Mouse (Mus musculus): ENCODE results near the gene Gm20517.
A peak's percentile ranks its signal among the peaks of the same experiment; 100 is the strongest.
"Not testable (repeated sequence)": the region's sequence is repeated elsewhere in the genome, so short reads cannot be mapped to it uniquely, and the experiment has no call there.

Gm20517 gene

DNA sequence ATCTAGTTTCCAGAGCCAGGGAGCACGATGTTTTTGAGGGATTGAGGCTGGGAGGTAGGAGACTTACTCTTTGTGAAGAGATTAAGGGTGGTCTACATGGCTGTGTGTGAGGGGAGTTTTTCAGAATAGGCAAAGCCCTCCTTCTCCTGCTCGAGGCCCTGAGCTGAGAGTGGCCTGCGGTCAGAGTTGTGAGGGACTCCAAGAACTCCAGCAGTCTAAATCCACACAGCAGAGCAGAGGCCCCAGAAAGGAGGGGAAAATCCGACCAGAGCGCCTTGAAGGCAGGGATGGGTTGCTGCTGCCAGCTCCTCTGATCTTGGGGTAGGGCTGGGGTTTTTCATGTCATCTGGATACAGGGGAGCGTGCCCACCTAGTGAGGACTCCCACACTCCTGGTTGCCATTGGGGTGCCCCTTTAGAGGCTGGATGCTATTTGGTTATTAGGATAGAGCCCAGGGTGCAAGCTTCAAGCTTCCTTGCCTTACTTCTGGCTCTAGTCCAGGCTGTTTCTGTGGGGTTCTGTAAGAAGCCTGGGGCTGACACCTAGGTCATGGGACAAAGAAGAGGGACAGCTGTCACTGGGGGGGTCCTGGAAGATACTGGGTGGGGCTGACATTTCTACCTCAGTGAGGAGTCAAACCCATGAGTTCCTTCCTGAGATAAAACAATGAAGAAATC is 15.1 kb upstream of the Gm20517 start:
- peak in 1 of 2 experiments; percentile 19 for DNase-seq (ENCODE audit: low spot score in 2 of 2)

DNA sequence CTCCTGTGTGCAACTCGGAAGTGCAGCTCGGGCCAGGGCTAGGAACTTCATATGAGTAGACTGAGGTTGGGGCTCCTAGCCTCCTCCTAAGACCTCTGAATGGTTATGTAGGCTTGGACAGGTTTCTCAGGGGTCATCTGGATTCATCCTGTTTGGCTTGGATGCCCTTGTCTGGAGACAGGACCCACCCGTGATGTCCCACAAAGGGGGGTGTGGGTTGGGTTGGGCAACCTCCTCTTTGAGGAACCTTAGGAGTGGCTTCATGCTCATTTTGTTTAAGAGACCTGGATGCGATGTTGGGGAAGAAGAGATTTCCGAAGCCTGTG is 14.6 kb upstream of the Gm20517 start:
- DNase-seq (ENCODE audit: low spot score in 2 of 2), result no peak

DNA sequence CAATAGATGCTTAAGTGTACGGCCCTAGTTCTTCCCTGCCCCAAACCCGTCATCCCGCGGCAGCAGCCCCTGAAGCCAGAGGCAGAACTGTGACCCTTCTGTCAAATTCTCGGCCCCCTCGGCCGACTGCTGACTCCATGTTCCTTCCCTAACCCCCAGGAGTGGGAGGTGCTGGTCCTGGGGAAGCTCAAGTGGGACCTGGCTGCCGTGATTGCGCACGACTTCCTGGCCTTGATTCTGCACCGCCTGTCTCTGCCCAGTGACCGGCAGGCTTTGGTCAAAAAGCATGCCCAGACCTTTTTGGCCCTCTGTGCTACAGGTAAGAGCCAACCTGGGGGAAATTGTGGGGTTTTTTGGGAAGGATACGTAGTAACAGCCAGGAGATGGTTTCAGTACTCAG is 14.1 kb upstream of the Gm20517 start:
- DNase-seq (ENCODE audit: low spot score in 2 of 2), result no peak

DNA sequence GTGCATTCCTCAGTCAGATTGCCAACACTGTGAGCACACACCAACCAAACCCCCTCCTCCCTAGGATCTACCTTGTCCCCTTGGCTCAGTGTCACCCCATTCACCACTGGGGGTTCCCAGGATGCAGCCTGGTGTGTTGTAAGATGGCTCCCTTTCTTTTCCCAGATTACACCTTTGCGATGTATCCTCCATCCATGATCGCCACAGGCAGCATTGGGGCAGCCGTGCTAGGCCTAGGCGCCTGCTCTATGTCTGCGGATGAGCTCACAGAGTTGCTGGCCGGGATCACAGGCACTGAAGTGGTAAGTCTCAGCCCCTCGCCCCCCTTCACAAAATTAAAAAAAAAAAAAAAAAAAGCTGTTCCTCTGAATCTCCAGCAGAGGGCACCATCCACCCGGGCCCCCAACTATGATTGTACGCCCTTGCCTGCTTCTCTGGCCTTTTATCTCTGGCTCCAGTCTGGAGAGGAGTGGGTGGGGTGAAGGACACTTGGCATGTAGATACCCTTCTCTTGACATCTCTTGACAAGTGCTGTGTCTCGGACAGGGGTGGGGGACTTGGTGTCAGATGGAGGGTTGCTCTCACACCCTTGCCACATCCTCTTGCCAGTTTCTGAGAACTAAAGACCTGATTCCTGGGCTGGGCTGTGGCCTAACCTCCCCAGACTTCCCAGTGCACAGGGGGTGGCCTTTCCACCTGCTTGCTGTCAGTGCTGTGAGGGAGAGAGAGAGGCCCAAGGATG is 13.4 kb upstream of the Gm20517 start:
- peak in 1 of 2 experiments; percentile 36 for DNase-seq (ENCODE audit: low spot score in 2 of 2)

DNA sequence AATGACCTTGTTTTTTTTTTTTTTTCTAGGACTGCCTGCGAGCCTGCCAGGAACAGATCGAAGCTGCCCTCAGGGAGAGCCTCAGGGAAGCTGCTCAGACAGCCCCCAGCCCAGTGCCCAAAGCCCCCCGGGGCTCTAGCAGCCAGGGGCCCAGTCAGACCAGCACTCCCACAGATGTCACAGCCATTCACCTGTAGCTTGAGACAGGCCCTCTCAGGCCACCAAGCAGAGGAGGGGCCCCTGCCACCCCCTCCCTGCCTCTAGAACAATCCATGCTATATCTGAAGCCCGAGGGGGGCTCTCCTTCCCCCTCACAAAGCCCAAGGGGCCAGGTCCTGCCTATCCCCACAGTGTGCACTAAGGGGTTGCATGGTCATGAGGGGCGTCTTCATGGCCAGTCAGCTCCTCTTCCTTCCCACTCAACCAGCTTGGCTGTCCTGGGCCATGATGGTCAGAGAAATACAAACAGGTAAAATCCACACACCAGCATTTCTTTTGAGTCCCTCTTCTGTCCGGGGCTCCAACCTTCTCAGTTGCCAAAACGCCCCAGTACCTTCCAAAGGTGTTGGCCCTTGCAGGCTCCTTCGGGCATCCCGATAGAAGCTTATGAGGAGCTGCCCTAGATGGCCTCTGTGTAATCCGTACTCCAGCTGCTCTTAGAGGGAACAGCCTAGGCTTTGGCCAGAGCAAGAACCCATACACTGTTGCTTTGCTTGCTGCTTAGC is 12.6 kb upstream of the Gm20517 start:
- DNase-seq (ENCODE audit: low spot score in 2 of 2), result not testable (repeated sequence)

DNA sequence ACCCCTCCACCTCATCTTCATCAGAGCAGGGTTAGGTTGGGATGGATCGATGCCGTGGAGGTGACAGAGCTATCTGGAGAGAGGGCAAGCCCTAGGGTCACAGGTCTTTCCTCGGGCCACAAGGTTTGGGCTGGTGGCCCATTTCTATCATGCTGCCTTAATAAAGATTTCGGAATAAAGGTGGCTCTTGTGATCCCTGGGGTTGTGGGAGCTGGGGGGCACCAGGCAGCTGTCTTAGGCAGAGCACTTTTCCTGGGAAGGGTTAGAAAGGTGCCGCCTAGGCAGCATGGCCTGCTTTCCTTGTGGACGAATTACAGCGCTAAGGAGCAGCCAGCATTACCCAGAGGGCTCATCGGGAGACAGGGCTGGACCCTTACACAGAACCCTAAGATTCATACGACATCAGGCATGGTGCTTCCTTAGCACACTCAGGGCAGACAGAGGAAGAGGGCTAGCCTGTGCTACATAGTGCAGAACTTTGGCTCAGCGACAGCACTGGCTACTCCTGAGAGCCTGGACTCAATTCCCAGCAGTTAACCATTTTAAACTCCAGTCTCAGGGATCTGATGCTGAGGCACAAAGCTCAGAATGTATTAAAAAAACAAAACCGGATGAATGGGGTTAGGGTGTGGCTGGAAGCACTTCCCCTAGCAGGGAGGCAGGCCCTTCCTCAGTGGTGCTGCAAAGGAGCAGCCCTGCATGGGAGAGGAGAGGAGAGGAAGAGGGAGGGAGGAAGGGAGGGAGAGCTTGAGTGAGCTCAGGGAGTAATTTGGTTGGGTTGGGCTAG is 11.7 kb upstream of the Gm20517 start:
- DNase-seq (ENCODE audit: low spot score in 2 of 2), result peak; percentile 42 to 65

DNA sequence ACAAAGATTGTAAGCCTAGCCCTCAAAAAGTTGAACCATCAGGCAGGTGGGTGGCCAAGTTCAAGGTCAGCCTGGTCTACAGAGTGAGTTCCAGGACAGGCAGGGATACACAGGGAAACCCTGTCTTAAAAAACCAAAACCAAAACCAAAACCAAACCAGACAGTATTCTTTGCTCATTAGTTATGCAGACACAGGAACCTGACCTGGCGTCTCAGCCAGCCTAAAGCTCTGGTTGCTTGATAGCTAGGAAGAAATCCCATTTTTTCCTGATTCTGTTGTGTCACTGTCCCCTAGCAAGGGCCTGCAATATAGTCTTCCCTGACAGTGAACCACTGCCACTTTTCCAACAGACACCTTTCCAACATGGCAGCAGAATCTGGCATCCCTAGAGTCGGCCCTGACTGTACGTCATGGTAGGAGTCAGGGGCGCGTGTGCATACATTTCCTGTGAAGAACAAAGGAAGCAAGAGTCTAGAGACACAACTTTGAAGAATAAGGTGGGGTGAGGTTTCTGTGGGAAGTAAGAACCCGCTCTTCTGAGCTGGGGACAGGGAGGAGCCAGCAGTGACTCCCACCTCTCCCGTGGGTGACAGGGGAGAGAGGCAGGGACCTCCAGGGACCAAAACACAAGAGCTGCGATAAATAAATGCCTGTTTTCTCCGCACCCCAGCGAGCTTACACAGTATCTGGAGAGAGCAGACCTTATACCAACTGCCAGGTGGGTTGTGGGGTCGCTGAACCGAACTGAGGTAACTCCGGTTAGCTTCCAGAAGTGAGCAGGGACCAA is 10.6 kb upstream of the Gm20517 start:
- DNase-seq (ENCODE audit: low spot score in 2 of 2), result no peak

DNA sequence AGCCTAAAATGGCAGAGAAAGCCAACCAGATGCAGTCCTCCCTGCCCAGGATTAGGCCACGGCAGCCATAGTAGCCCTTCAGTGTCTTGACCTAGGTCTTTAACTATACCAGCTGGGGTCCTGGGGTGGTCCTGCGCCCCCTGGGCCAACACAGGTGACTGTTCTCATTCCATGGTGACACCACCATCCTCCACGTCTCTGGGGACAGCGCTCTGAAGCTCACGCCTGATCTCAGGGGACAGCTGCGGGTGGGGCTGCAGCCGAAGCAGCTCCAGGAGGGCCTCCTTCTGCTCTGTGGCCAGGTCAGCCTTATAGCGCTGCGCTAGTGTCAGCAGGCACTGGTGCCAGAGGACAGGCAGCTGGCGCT is 10.0 kb upstream of the Gm20517 start:
- DNase-seq (ENCODE audit: low spot score in 2 of 2), result no peak

DNA sequence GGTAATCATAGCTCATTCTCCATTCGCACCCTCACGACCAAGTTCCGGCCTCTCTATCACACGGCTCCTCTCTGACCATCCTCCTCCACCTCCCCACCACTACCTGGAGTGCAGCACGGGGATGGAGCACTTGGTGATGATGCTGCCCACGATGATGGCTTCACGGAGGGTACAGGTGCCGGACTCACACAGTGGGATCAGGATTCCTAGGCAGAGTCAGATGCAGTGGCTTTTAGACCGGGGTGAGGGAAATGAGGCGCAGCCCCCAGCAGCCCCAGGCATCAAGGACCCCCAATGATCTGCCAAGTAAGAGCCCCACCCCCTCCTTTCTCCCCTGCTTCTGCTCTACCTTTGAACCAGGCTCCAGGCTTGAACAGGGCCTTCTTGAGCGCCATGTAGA is 9.1 kb upstream of the Gm20517 start:
- DNase-seq (ENCODE audit: low spot score in 2 of 2), result no peak

DNA sequence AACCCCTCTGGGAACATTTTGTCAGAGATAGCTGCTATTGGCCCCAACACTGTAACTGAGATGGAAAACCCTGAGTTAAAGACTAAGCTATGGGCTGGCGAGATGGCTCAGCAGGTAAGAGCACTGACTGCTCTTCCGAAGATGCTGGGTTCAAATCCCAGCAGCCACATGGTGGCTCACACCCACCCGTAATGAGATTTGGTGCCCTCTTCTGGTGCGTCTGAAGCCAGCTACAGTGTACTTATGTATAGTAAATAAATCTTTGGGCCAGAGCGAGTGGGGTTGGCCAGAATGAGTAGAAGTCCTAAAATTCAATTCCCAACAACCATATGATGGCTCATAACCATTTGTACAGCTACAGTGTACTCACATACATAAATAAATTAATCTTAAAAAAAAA is 5.2 kb upstream of the Gm20517 start:
- no peak for DNase-seq (ENCODE audit: low spot score in 2 of 2)

DNA sequence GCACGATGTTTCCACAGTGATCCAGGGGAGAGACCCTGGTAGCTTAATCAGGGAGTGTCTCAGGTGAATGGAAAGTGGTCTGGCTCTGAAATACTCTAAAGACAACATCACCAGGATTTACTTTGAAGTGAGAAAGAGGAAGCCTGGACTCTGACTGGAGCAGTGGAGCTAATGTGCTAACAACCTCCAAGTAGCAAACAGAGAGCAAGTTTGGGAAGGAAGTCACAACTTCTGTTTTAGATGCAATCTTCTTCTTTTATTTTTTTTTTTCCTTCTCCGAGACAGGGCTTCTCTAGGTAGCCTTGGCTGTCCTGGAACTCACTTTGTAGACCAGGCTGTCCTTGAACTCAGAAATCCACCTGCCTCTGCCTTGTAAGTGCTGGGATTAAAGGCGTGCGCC is 2.2 kb upstream of the Gm20517 start:
- DNase-seq (ENCODE audit: low spot score in 2 of 2), result no peak

DNA sequence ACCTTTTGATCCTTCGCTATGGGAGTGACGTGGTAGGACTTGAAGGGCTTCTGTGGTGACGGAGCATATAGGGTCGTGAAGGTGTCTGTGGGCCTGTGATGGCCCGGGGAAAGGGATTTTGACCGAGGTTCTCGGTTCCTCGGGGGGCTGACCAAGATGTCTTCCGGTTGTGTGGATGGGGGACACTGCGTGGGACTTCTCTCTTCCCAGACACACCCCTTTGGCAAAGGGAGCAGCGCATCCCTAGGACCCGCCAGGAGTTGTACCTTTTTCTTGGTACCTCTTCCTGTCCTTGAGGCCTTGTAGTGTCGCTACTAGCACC is 233 bp downstream of the Gm20517 start:
- DNase-seq (ENCODE audit: low spot score in 2 of 2), result no peak

DNA sequence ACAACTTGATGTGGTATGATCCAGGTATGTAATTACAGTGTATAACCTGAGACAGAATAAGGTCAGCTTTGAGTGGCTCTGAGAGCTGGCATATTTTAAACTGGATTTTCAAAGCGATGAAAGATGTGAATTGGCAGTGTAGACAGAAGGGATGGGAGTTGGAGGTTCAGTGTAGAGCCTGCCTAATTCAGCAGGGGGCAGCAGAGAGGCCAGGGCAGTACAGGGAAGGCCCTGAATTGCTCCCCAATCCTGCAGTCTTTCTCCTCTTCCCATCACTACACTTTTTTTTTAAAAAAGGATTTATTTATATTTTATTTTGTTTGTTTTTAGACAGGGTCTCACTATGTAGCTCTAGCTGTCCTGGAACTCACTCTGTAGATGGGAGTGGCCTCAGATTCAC is 2.6 kb downstream of the Gm20517 start:
- DNase-seq (ENCODE audit: low spot score in 2 of 2), result peak in 1 of 2 experiments; percentile 11

DNA sequence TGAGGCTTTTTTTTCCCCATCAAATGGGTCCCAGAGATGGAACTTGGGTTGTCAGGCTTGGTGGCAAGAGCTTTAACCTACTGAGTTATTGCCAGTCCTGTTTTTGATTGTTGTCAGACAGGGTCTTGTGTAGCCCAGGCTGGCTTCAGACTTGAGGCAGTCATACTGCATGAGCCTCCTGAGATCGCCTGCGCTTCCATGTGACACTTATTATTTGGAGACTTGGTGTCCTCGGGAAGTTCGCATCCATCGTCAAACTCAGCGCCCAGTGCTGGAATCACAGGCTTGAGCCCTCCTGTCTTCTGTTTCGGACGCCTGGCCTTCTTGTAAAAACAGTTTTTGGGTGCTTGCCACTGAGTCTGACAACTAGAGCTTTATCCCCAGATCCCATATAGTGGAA is 4.7 kb downstream of the Gm20517 start:
- DNase-seq (ENCODE audit: low spot score in 2 of 2), result no peak

DNA sequence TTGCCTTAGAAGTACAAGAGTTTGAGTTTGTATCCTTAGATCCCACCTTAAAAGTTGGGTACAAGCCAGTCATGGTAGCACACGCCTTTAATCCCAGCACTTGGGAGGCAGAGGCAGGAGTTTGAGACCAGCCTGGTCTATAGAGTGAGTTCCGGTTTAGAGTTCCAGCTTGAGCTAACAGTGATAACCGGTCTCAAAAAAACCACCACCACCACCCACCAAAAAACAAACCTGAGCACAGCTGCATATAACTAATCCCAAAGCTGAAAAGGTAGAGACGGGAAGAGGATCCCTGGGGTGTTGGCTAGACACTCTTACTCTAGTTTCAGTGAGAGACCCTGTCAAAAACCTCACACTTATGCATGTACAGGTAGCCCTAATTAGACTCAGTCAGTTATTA is 5.3 kb downstream of the Gm20517 start:
- DNase-seq (ENCODE audit: low spot score in 2 of 2), result no peak

DNA sequence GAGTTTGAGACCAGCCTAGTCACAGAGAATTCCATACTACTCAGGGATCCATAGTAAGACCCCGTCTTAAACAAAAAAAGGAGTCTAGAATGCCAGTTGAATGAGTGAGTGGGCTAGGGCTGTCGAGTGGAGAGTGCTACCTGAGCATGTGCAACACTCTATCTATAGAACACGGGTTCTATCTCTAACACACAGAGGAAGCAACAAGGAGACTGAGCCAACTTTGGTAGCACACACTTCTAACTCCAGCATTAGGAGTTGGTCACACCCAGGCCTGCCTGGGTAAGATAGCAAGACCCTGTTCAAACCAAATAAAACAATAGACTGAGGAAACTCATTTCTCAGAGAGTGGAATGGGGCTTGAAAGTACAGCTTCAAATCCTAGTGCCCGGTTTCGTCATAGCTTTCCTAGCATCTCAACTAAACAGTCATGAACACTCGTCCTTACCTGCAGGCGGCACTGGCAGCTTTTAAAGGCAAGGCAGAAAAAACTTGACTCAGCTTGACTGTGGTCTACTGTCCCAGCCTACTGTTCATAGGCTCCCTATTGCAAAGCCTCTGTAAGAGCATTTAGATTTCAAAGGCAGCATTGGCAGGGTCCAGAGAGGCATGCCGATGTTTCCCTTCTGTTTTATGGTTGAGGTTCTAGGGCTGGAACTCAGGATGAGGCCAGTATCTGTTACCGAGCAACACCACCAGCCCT is 6.4 kb downstream of the Gm20517 start:
- DNase-seq (ENCODE audit: low spot score in 2 of 2), result no peak

DNA sequence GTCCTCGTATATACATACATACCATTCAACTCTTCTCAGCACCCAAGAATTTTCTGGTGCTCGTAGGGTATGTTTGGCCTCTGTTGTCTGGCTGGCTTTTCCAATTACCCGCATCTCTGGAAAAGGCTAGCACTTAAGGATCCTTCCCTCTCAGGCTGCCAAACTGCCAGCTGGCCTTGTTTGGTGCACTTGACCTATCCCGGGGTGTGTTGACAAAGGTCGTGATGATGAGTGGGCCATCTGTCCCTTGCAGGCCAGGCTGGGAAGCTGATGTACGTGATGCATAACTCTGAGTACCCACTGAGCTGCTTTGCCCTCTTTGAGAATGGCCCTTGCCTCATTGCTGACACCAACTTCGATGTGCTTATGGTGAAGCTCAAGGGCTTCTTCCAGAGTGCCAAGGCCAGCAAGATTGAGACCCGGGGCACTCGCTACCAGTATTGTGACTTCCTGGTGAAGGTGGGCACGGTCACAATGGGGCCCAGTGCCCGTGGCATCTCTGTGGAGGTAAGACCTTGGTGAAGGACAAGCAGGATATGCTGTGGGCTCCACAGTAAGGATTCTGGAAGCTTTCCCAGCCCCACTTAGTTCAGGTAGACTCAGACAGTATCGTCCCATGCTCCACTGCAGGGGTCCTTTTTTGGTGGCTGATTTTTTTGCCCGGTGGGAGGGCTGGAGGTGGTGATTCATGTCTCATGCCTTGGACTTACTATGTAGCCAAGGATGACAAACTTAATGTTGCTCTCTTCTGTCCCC is 7.3 kb downstream of the Gm20517 start:
- no peak for DNase-seq (ENCODE audit: low spot score in 2 of 2)

DNA sequence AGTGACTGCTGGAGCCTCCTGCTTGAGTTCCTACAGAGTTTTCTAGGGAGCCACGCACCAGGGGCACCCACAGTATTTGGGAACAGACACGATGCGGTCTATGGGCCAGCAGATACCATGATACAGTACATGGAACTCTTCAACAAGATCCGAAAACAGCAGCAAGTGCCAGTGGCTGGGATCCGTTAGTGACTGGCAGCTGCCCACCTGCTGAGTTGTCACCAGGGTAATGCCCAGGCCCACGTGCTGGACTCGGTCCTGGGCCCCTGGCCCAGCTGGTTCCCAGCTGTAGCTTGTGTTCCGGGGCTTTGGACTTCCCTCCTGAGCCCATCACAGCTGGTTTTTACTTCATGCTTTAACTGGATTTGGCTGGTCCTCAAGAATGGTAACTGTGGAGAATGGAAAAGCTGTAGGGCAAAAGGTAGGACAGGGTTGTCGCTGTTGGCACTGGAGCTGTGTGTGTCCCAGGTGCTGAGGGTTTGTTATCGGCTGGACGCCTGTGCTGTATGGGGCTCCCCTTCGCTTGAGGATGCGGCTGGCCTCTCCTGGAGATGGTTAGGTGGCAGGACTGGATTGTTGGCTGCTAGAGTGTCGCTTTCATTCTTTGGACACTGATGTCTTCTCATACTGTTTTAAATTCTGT is 11.6 kb downstream of the Gm20517 start:
- no peak for DNase-seq (ENCODE audit: low spot score in 2 of 2)

DNA sequence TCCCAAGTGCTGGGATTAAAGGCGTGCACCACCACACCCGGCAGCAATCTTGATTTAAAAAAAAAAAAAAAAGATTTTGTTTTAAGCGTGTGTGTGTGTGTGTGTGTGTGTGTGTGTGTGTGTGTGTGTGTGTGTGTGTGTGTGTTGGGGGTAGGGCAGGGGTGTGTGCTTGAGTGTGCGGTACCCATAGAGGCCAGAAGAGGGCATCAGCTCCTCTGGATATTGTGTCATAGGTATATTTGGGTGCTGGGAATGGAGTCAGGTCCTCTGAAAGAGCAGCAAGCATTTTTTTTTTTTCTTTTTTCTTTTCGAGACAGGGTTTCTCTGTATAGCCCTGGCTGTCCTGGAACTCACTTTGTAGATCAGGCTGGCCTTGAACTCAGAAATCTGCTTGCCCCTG is 13.2 kb downstream of the Gm20517 start:
- not testable (repeated sequence) for DNase-seq (ENCODE audit: low spot score in 2 of 2)

DNA sequence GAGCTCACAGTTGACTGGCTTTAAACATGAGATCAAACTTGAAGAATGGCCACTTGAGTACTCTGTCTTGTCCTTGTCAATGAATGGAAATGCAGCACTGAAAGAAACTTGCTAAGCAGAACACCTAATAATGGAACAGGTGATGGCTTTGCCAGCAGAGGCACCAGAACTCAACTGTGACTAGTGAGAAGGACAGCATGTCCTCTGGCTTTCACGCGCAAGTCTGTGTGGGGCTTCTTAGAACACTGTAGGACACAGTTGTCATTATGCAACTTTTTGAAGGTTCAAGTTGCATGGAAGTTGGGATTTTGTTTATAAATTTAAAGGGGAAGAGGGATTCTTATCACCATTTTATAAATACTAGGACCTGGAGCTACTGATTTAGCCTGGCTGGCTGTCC is 13.7 kb downstream of the Gm20517 start:
- DNase-seq (ENCODE audit: low spot score in 2 of 2), result peak in 1 of 2 experiments; percentile 40
